32 mouse cellular contexts compared by ENCODE assay signal in genomic region chr14:17629215-17629614, GRCm38 (mm10). TPM values are rescaled to one million over a fixed set of nuclear protein-coding genes. Genes with fewer than 3 reads are reported as not detected.
DNase-seq lines count a peak whose midpoint lies in the region; ATAC-seq and TF ChIP-seq lines count a peak whose summit lies in the region.
"Had no signal": no experiment of that assay in that cellular context is flagged by ENCODE, and none has a peak within 500 bp of the region (broad histone marks: within the 10 kb centered on the region; RNA-seq: fewer than 3 reads in every experiment).

No protein-coding gene starts in this region.

- H3K9ac ChIP-seq in forebrain, embryonic 16.5 days (replicated peaks; ENCODE audit: low read depth, low read length) = no peak overlapping the region
- no peak overlapping the region for H3K9ac ChIP-seq in forebrain, embryonic 12.5 days
- H3K9ac ChIP-seq in hindbrain, postnatal 0 days (replicated peaks; ENCODE audit: low read length) = no peak overlapping the region
- H3K9ac ChIP-seq in hindbrain, embryonic 12.5 days = no peak overlapping the region
- H3K9ac ChIP-seq in midbrain, embryonic 16.5 days (ENCODE audit: low read depth, low read length) = no peak overlapping the region
- no peak overlapping the region for H3K9ac ChIP-seq in midbrain, embryonic 11.5 days (ENCODE audit: low read length)
- H3K9ac ChIP-seq: embryonic facial prominence, embryonic 15.5 days; heart, embryonic 13.5 days; liver, embryonic 14.5 days; midbrain, embryonic 12.5 days; neural tube, embryonic 12.5 days had no signal

- H3K27me3 ChIP-seq in forebrain, embryonic 16.5 days (replicated peaks; ENCODE audit: control insufficient read depth, insufficient read depth, low read length) = no peaks in the 10 kb centered on the region
- H3K27me3 ChIP-seq in forebrain, embryonic 12.5 days = no peaks in the 10 kb centered on the region
- H3K27me3 ChIP-seq in hindbrain, postnatal 0 days (ENCODE audit: insufficient read depth, low read length) = no peaks in the 10 kb centered on the region
- H3K27me3 ChIP-seq in hindbrain, embryonic 12.5 days = no peaks in the 10 kb centered on the region
- H3K27me3 ChIP-seq in midbrain, embryonic 16.5 days (ENCODE audit: control insufficient read depth, insufficient read depth, low read depth, low read length) = no peaks in the 10 kb centered on the region
- H3K27me3 ChIP-seq in midbrain, embryonic 11.5 days (ENCODE audit: control insufficient read depth, insufficient read depth, low read length) = no peaks in the 10 kb centered on the region
- H3K27me3 ChIP-seq: embryonic facial prominence, embryonic 15.5 days; heart, embryonic 13.5 days; neural tube, embryonic 12.5 days had no signal

- H3K4me3 ChIP-seq in forebrain, embryonic 16.5 days (replicated peaks; ENCODE audit: low read length) = no peak overlapping the region
- H3K4me3 ChIP-seq in forebrain, embryonic 12.5 days (replicated peaks) = no peak overlapping the region
- H3K4me3 ChIP-seq in hindbrain, postnatal 0 days (ENCODE audit: low read length) = no peak overlapping the region
- H3K4me3 ChIP-seq in hindbrain, embryonic 12.5 days = no peak overlapping the region
- no peak overlapping the region for H3K4me3 ChIP-seq in midbrain, embryonic 16.5 days (ENCODE audit: low read depth, low read length)
- no peak overlapping the region for H3K4me3 ChIP-seq in midbrain, embryonic 11.5 days (ENCODE audit: low read depth, low read length)
- H3K4me3 ChIP-seq: embryonic facial prominence, embryonic 10.5 days; embryonic facial prominence, embryonic 15.5 days; heart, embryonic 13.5 days; hindbrain, embryonic 10.5 days; midbrain, embryonic 12.5 days; myocyte; neural tube, embryonic 12.5 days had no signal

- no peaks in the 10 kb centered on the region for H3K36me3 ChIP-seq in forebrain, embryonic 16.5 days (ENCODE audit: control insufficient read depth, insufficient read depth)
- no peaks in the 10 kb centered on the region for H3K36me3 ChIP-seq in forebrain, embryonic 12.5 days (replicated peaks)
- H3K36me3 ChIP-seq in hindbrain, postnatal 0 days (ENCODE audit: insufficient read depth, low read length) = no peaks in the 10 kb centered on the region
- no peaks in the 10 kb centered on the region for H3K36me3 ChIP-seq in hindbrain, embryonic 12.5 days
- H3K36me3 ChIP-seq in midbrain, embryonic 16.5 days (ENCODE audit: control insufficient read depth, insufficient read depth, low read length) = no peaks in the 10 kb centered on the region
- no peaks in the 10 kb centered on the region for H3K36me3 ChIP-seq in midbrain, embryonic 11.5 days (ENCODE audit: control insufficient read depth, insufficient read depth, low read length)
- H3K36me3 ChIP-seq: embryonic facial prominence, embryonic 10.5 days; embryonic facial prominence, embryonic 15.5 days; heart, embryonic 13.5 days; hindbrain, embryonic 10.5 days; midbrain, embryonic 12.5 days; neural tube, embryonic 12.5 days had no signal

- DNase-seq in hindbrain, postnatal 0 days (ENCODE audit: low spot score) = peak; percentile 14
- DNase-seq in midbrain, embryonic 11.5 days (ENCODE audit: low spot score, missing footprints) = no peak
- peak; percentile 56 for DNase-seq in brain, embryonic 14.5 days (ENCODE audit: low read depth)
- DNase-seq in MN1 (ENCODE audit: low spot score) = no peak
- DNase-seq: adrenal gland, postnatal 25 days; cerebellum, adult 8-10 months; cerebellum, postnatal 25 days; heart, postnatal 14 days; kidney, adult 9 months; kidney, postnatal 10 days; layer of hippocampus, postnatal 36 days; liver; lung, adult 2 months; lung, postnatal 10 days; right cerebral cortex, postnatal 14 days; spleen, adult 18-20 months; thymus, postnatal 14 days had no signal

- H3K4me1 ChIP-seq in forebrain, embryonic 16.5 days (replicated peaks; ENCODE audit: control insufficient read depth, insufficient read depth, low read length) = no peaks in the 10 kb centered on the region
- H3K4me1 ChIP-seq in forebrain, embryonic 12.5 days = peaks cover 5% of the 10 kb centered on the region; the same call in 1 of the 2 replicates
- H3K4me1 ChIP-seq in hindbrain, postnatal 0 days (ENCODE audit: insufficient read depth, low read length) = no peaks in the 10 kb centered on the region
- peaks cover 3% of the 10 kb centered on the region; the same call in 1 of the 2 replicates for H3K4me1 ChIP-seq in hindbrain, embryonic 12.5 days
- H3K4me1 ChIP-seq in midbrain, embryonic 16.5 days (ENCODE audit: control insufficient read depth, insufficient read depth, low read length) = peaks cover 2% of the 10 kb centered on the region; the same call in 1 of the 2 replicates
- no peaks in the 10 kb centered on the region for H3K4me1 ChIP-seq in midbrain, embryonic 11.5 days (ENCODE audit: control insufficient read depth, insufficient read depth, low read length)

- ATAC-seq in forebrain, embryonic 16.5 days = peak; percentile 54
- no peak for ATAC-seq in forebrain, embryonic 12.5 days (ENCODE audit: low FRiP score)
- ATAC-seq in hindbrain, postnatal 0 days = no peak
- ATAC-seq in hindbrain, embryonic 12.5 days (ENCODE audit: low FRiP score) = no peak
- 0 out of 2 replicates have a peak, but pooled peaks have one; percentile 30 for ATAC-seq in midbrain, embryonic 16.5 days
- ATAC-seq in midbrain, embryonic 11.5 days (ENCODE audit: low FRiP score) = no peak
- ATAC-seq: intestine, postnatal 0 days had no signal

- no peak overlapping the region for H3K27ac ChIP-seq in forebrain, embryonic 16.5 days (ENCODE audit: low read length)
- H3K27ac ChIP-seq in forebrain, embryonic 12.5 days = no peak overlapping the region
- H3K27ac ChIP-seq in hindbrain, postnatal 0 days = no peak overlapping the region
- no peak overlapping the region for H3K27ac ChIP-seq in hindbrain, embryonic 12.5 days
- no peak overlapping the region for H3K27ac ChIP-seq in midbrain, embryonic 16.5 days (ENCODE audit: low read length)
- no peak overlapping the region for H3K27ac ChIP-seq in midbrain, embryonic 11.5 days (ENCODE audit: low read depth, low read length)
- H3K27ac ChIP-seq: embryonic facial prominence, embryonic 10.5 days; embryonic facial prominence, embryonic 15.5 days; heart, embryonic 13.5 days; hindbrain, embryonic 10.5 days; liver, embryonic 14.5 days; macrophage; midbrain, embryonic 12.5 days; neural tube, embryonic 12.5 days had no signal

- no peak for TF ChIP-seq CTCF in hindbrain, postnatal 0 days (IDR thresholded peaks at IDR 0.05; ENCODE audit: low read depth)
- TF ChIP-seq CTCF in brain, embryonic 14.5 days (IDR thresholded peaks at IDR 0.05; ENCODE audit: borderline replicate concordance, extremely low read depth, insufficient read depth, insufficient read length) = no peak

- 46% methylated on average over 5 of the region's 5 CpGs for WGBS in forebrain, embryonic 16.5 days
- 66% methylated on average over 5 of the region's 5 CpGs for WGBS in forebrain, embryonic 12.5 days
- WGBS in hindbrain, postnatal 0 days = 34% methylated on average over 5 of the region's 5 CpGs
- 70% methylated on average over 5 of the region's 5 CpGs for WGBS in hindbrain, embryonic 12.5 days
- WGBS in midbrain, embryonic 16.5 days = 44% methylated on average over 5 of the region's 5 CpGs
- 70% methylated on average over 5 of the region's 5 CpGs for WGBS in midbrain, embryonic 11.5 days

- H3K9me3 ChIP-seq in forebrain, embryonic 16.5 days (ENCODE audit: control insufficient read depth, low read length) = no peaks in the 10 kb centered on the region
- H3K9me3 ChIP-seq in forebrain, embryonic 12.5 days = no peaks in the 10 kb centered on the region
- H3K9me3 ChIP-seq in hindbrain, postnatal 0 days (ENCODE audit: low read length) = no peaks in the 10 kb centered on the region
- H3K9me3 ChIP-seq in hindbrain, embryonic 12.5 days (replicated peaks) = no peaks in the 10 kb centered on the region
- H3K9me3 ChIP-seq in midbrain, embryonic 16.5 days (replicated peaks; ENCODE audit: control insufficient read depth, low read length, poor library complexity, severe bottlenecking) = no peaks in the 10 kb centered on the region
- no peaks in the 10 kb centered on the region for H3K9me3 ChIP-seq in midbrain, embryonic 11.5 days (ENCODE audit: control insufficient read depth, low read length)
- H3K9me3 ChIP-seq: embryonic facial prominence, embryonic 10.5 days; embryonic facial prominence, embryonic 15.5 days; heart, embryonic 13.5 days; hindbrain, embryonic 10.5 days; midbrain, embryonic 12.5 days; neural tube, embryonic 12.5 days had no signal

- H3K4me2 ChIP-seq in forebrain, embryonic 16.5 days (ENCODE audit: low read length) = no peak overlapping the region
- H3K4me2 ChIP-seq in forebrain, embryonic 12.5 days = no peak overlapping the region
- no peak overlapping the region for H3K4me2 ChIP-seq in hindbrain, postnatal 0 days (ENCODE audit: low read depth, low read length)
- H3K4me2 ChIP-seq in hindbrain, embryonic 12.5 days (replicated peaks) = no peak overlapping the region
- H3K4me2 ChIP-seq in midbrain, embryonic 16.5 days (ENCODE audit: low read length) = no peak overlapping the region
- no peak overlapping the region for H3K4me2 ChIP-seq in midbrain, embryonic 11.5 days
- H3K4me2 ChIP-seq: embryonic facial prominence, embryonic 15.5 days; heart, embryonic 13.5 days; midbrain, embryonic 12.5 days; neural tube, embryonic 12.5 days had no signal

- no peak for TF ChIP-seq POLR2A in brain, embryonic 14.5 days (IDR thresholded peaks at IDR 0.05; ENCODE audit: borderline replicate concordance, extremely low read depth, insufficient read depth, insufficient read length, poor library complexity, severe bottlenecking)

RNA-seq across cellular contexts. Expression of gene Thrb, which starts 30.8 kb away (rescaled TPM):
- polyA plus RNA-seq in forebrain, embryonic 16.5 days (2015; fragmentation: Nextera tagmentation; extraction: Ambion mirVana) = 1.6 and 1.8 TPM in 2 replicates
- 1.1 and 1.3 TPM in 2 replicates for polyA plus RNA-seq in forebrain, embryonic 12.5 days (2016; fragmentation: Nextera tagmentation; extraction: Ambion mirVana)
- total RNA-seq in hindbrain, postnatal 0 days (2014; rRNA removed) = 2.7 and 5.3 TPM in 2 replicates
- 2.4 and 2.8 TPM in 2 replicates for polyA plus RNA-seq in hindbrain, postnatal 0 days (2015; fragmentation: Nextera tagmentation; extraction: Ambion mirVana)
- 1.1 and 1.7 TPM in 2 replicates for polyA plus RNA-seq in hindbrain, embryonic 12.5 days (2016; fragmentation: Nextera tagmentation; extraction: Ambion mirVana)
- 1.9 and 2.9 TPM in 2 replicates for polyA plus RNA-seq in midbrain, embryonic 16.5 days (2015; fragmentation: Nextera tagmentation; extraction: Ambion mirVana)
- 0.82 and 1.0 TPM in 2 replicates for polyA plus RNA-seq in midbrain, embryonic 11.5 days (2014; fragmentation: Nextera tagmentation; extraction: Ambion mirVana)
- polyA plus RNA-seq in brain, embryonic 14.5 days (2012; rRNA removed) = 0.61 and 1.0 TPM in 2 replicates
- total RNA-seq: MEL had no signal

Comparison
In these comparisons a context has a peak if more than half of its experiments do, and no peak if none do; other contexts are left out.
1. ATAC-seq: peak in forebrain, embryonic 16.5 days (single experiment) and midbrain, embryonic 16.5 days (single experiment); none in forebrain, embryonic 12.5 days (single experiment), hindbrain, postnatal 0 days (single experiment), hindbrain, embryonic 12.5 days (single experiment) and midbrain, embryonic 11.5 days (single experiment).
2. DNase-seq: peak in hindbrain, postnatal 0 days (single experiment) and brain, embryonic 14.5 days (single experiment); none in midbrain, embryonic 11.5 days (single experiment) and MN1 (single experiment).